Mouse (Mus musculus): ENCODE measurements at regions not wholly inside any gene's neighbourhood (a gene's known extent, or its start where the extent isn't known, plus 50 kb on each side); places are given as distances from the start of the nearest gene placed in this dataset.
A peak's percentile ranks its signal among the peaks of the same experiment; 100 is the strongest.

DNA sequence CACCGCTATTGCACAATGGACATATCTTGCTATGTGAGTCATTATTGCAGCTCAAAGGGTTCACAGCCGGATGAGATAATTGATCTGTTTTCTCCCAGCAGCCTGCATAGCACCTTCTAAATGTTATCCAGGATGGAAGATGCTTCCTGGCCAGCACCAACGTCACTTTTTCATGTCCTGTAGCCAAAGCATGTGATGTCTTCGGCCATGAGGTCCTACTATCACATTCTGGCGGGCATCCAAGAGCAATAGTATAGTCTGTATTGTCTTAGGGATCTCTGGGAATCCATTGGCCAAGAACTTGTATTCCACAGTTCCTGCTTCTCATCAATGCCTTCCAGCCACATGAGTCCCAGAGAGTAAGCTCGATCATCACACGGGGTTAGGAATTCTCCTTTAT is 70.6 kb downstream of the Npy start:
- DNase-seq (ENCODE audit: low spot score), result no peak

DNA sequence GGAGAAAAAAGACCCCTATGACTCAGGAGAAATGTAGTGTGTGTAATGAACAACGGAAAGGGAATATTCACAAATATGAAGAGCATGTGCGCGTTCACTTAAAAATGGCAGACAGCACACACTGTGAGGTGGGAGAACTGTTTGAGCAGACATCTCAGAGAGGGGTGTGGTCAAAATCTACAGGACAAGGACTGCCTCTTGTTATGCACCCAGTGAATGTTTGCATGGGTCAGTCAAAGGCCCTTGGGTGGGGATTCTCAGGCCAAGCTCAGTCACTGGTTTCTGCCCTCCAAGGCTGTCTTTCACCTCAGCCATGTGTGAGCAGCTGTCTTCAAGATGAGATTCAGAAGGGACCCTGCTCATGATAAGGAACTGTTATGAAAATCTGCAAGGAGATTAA is 76.6 kb downstream of the Npy start:
- DNase-seq (ENCODE audit: low spot score), result no peak

DNA sequence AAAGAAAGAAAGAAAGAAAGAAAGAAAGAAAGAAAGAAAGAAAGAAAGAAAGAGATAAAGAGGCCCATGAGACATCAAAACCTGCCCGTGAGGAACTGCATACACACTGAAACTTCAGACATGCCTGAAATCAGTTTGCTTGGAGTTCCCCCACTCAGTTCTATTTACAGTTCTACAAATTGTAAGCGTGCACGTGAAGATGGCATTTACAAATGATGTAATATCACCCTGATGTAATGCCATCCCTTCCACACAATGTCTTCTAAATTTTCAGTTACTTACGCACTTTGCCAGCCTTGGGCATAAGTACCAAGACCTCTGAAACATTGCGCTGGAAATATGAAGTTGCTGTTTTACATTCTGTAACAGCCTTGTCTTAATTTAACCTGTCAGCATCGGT is 79.0 kb downstream of the Npy start:
- DNase-seq (ENCODE audit: low spot score), result no peak

DNA sequence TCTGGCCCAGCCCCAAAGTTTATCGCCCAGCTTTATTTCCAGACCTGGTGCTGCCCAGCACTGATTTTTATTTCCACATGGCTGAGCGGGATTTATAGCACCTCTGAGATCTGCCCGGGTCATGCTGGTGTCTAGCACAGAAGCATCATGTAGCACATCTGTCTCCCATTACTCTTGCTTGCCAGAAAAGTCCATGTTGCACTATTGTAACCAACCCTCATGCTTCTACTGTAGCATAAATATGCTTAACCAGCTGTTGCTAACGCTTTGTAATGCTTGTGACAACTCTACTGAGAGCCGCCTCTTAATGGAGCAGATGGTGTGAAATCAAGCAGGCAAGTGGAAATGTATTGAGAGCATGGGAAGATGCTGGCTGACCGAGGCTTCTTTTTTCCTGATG is 81.5 kb downstream of the Npy start:
- DNase-seq (ENCODE audit: low spot score), result no peak

DNA sequence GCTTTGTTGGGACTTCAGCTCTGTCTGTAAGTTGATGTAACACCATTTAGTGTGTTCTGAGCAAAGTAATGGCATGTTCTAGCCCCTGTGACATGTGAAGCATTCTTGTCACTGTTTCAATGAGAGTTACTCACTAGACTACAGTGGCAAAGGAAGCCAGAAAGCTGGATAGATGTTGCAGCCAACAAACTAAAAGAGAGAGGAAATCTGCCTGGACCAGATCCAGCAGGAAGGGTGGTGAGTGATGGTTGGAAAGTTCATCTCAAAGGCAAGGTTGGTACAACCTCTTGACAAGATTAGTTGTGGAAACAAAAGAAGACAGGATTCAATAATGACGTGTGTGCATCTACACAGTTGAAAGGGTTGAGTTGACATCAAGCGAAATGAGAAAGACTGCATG is 83.9 kb downstream of the Npy start:
- no peak for DNase-seq (ENCODE audit: low spot score)

DNA sequence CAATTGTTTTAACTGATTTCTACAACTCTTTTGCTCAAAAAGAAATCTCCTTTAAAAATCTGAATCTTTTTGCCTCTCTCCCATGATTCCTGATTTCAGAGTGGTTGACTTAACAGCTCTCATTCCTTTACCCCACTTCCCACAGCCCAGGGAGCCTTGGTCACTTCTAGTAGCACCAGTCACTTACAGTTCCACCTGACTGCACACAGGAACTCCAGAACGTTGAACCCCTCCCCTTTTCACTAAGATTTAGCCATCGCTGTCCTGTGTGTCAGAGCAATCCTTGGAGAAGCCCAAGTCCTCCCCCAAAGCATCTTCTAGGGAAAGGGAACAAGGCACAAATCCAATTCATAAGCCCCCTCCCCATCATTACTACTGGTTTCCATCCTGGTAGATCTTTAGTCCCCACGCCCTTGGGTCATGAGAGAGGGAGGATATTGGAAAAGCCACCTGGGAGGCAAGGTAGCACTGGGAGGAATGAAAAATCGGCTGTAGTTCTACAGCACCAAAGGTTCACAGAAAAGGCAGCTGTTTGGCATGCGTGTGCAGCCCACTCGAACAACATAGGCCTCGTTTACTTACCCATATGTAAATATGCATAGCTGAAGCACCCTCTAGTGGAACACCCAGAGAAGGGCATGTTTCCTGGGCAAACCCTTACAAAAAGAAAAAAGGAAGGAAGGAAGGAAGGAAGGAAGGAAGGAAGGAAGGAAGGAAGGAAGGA is 96.7 kb downstream of the Npy start:
- no peak for DNase-seq (ENCODE audit: low spot score)

DNA sequence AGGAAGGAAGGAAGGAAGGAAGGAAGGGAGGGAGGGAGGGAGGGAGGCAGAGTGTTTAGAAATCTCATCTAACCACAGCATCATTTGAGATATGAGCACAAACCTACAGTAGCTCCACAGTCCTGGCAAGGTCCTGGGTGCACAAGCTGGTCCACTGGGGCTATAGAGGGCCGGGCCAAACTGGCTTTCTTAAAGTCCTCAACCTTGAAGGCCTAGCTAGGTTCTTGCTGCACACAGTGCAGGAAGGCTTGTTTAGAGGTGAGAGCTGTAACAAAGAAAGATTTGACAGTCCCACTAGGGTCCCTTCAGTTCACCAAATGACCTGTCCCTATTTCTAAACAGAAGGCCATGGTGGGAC is 97.3 kb downstream of the Npy start:
- DNase-seq (ENCODE audit: low spot score), result no peak

DNA sequence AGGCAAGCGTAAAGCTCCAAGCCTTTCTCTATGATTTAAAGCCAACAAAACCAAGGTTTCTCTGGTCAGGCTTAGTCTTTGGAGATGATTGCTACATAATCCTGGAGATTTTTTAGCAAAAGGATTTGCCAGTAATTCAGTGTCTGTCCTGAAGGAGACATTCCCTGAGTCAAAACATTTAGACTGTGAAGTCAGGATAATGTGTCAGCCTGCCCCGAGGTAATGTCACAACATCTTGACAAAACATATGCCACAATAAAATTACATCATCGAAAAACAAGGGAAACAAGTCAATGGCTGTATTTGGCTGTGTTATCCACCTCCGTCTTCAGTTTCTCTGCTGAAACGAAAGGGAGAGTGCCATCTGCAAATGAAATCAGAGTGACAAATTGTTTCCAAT is 101.8 kb downstream of the Npy start:
- no peak for DNase-seq (ENCODE audit: low spot score)

DNA sequence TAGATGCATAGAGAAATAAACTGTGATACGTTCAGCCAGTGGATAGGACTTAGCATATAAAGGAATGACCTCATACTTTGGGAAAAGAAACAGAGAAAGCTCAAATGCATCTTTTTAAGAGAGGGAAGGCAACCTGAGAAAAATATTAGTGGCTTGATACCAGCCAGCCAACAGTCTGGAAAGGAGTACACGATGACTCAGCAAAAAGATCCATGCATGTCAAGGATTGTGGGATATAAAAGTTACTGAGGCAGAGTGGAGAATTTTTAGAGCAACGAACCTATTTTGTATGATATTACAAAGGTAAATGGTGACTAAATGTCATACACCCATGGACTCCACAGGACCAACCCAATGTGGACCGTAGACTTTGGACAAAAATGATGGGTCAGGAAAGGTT is 105.6 kb downstream of the Npy start:
- no peak for DNase-seq (ENCODE audit: low spot score)

DNA sequence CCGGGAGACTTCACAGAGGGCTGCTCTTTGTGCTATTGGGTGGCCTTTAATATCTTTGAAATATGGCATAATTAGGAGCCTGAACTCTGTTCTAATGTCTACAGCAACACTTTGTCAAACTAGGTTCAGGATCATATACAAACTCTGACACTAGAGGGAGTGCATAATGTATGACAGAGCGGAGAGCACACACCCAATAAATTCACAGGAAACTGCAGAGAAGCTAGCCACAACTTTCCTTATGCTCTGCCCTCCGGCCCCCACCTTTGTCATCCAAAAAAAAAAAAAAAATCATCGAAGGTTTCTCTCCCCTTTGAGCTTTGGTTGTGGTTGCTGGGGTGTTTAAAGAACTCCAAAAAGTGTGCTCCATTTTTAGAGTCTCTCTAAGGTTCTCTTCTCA is 107.6 kb downstream of the Npy start:
- DNase-seq (ENCODE audit: low spot score), result peak; percentile 6

DNA sequence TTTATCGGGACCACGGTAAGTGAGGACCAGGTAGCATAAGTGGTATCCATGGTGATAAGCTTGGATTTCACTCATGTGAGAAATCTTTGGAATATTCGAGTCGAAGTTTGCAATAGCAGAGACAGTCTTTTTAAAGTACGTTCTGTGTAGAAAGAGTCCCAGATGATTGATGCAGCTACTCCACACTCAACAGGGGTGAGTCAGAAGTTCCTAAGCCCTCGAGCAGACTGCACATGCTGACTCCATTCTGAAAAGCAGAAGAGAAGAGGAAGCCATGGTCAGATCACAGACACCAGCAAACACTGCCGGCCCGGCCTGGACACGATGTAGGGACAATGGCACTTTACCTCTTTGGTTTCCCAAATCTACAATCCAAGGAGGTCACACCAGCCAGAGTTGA is 120.6 kb downstream of the Npy start:
- DNase-seq (ENCODE audit: low spot score), result no peak

DNA sequence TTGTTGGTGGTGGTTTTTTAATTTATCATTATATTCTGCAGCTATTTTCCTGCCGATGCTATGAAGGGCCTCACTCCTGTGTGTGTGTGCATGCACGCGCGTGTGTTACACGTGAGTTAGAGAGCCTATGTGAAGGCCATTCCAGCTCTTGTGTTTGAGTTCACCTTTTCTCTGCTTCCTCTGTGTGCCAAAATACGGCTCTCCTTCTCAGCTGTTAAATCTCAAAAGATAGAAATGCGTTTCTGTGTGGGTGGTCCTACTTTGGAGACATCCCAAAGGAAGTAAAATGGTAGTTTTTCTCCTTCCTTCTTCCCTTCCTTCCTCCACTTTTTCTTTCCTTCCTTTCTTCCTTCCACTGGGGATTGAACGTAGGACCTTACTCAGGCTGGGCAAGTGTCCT is 136.4 kb downstream of the Npy start:
- no peak for DNase-seq (ENCODE audit: low spot score)

DNA sequence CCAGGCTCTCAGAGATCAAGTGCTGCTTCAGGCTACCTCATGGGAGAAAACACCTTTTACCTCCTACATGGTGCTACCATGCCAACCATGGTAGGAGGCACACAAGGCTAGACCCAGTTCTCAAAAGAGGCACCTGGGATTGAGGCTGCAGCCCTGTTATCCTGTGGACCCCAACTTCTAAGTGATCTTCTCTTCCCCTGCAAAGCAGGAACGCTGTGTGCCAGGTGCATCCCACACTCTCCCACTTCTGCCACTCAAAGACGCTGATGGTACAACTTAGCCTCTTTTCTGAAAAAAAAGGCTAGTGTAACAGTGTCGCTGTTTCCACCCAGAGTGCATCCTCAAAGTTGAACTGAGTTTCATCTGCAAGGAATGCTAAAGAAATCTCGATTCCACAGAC is 138.7 kb downstream of the Npy start:
- no peak for DNase-seq (ENCODE audit: low spot score)

DNA sequence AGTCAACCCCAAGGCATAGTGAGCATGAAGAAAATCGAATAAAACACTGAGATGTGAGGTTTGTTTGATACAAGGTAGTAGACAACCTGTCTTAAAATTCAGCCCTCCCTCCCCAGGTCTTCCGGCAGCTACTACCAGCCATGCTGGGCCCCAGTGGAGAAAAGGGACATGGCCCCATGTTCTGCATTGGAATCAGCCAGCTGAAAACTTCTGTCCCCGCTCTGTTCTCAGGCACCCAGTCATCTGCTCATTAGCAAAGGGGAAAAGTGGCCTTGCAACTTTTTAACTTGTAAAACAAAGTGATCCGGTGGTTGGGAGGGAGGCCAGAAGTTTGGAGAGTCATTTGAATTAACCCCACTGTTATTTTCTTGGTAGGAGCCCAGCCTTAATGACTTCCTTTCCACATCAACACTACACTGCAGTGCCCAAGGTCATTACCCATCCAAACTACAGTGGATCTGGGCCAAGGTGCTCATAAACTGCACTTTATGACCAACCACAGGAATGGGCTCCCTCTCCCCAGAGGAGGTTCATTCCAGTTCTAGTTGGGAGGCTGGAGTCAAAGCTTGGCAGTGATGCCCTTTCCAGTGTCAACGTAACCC is 143.5 kb downstream of the Npy start:
- DNase-seq (ENCODE audit: low spot score), result no peak

DNA sequence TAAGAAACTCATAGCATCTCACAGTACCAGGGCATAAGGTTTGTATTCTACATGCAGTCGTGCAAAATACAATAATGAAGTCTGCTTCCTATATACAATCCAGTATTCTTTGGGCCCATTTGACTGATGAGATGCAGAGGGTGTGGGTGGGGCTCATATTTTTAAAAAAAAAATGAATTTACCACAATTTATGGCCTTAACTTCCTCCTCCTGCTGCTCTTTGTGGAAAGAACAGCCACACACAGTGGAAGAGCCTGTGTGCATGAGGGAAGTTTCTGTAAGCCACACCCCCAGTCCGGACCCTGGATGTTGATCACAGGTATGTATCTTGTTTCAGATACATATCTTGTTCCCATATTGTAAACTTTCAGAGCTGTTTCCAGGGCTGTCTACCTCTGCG is 143.5 kb upstream of the Mpp6 start:
- no peak for DNase-seq (ENCODE audit: low spot score)

DNA sequence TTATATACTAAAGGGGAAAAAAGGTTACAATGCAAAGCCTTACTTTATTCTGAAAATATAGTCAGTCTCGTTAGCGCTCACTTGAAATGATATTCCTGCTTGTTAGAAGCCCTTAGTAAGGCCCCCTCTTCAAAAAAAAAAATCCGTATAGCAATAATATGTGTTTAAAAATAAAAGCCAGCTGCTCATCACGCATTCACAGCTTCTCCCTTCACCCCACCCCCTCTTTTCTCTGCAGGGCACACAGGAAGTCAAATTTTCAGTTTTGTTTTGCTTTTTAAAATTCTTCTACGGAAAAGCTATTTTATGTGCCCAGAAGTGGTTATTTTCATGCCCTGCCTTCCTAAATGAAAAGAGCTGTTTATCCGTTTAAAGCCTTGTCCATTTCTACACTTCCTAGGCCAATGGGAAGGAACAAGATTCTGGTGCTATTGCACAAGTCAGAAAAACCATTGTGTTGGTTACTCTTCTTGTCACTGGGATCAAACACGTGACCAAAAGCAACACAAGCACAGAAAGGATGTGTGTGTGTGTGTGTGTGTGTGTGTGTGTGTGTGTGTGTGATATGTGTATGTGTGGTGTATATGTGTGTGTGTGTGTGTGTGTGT is 136.7 kb upstream of the Mpp6 start:
- DNase-seq (ENCODE audit: low spot score), result peak; percentile 2

DNA sequence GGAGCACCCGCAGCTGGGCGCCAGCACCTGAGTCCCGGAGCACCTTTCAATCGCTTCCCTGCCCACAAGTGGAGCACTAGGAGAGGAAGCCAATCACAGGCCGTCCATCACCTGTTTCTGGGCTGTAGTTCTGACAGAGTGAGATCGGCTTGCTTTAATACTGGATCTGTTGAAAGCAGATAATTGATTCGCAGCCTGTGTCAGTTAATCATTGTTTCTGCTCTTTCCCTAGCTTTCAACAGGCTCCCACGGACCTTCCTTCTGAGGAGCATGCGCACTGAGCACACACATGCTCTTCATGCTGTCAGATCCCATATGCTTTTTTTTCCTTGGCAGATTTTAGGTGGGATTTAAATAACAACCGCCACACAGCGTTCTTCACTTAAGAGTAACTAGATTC is 132.3 kb upstream of the Mpp6 start:
- no peak for DNase-seq (ENCODE audit: low spot score)

DNA sequence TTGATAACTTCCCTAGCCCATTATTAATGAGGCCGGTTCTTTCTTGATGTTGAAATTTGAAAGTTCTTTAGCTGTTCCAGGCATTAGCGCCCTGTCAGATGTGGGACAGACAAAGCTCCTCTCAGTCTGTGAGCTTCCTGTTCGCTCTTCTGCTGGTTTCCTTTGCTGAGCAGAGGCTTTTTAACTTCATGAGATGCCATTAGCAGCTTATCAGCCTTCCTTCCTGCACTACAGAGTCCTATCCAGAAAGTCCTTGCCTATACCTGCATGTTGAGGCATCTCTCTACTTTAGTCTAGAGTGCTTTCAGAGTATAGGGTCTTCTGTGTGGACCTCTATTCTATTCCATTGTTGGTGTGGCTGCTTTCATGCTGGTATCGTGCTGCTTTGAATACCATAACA is 126.3 kb upstream of the Mpp6 start:
- DNase-seq (ENCODE audit: low spot score), result no peak

DNA sequence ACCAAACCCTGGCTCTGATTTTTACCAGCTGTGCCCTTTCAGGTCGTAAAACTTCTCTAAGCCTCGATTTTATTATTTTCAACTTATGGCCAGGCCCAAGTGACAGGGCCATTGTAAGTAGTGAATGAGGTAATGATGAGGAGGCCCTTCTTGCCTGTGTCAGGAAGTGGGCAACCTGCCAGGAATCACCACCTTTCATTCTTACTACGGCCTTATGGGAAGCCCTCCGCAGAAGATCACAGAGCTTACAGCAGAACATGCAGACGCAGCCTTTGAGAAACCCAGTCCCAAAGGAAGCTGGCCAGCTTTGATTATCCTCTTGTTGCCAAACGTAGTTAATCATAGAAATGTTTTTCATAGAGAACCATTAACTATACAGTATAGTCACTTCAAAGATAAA is 124.9 kb upstream of the Mpp6 start:
- no peak for DNase-seq (ENCODE audit: low spot score)

DNA sequence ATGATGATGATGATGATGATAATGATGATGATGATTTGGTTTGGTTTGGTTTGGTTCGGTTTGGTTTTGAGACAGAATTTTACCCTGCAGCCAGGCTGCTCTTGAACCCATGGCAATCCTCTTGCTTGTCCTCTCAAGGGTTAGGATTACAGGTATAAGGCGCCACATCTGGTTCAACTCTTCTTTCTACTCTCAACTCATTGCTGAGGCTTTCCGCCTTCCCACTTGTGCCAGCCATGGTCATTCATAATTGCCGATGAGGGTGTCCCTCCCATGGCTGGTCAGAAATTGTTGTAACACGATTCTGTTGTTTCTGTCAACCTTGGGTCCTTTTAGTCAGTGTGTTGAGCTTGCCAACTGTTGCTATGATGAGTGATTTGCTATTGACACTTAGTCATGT is 122.9 kb upstream of the Mpp6 start:
- DNase-seq (ENCODE audit: low spot score), result no peak

DNA sequence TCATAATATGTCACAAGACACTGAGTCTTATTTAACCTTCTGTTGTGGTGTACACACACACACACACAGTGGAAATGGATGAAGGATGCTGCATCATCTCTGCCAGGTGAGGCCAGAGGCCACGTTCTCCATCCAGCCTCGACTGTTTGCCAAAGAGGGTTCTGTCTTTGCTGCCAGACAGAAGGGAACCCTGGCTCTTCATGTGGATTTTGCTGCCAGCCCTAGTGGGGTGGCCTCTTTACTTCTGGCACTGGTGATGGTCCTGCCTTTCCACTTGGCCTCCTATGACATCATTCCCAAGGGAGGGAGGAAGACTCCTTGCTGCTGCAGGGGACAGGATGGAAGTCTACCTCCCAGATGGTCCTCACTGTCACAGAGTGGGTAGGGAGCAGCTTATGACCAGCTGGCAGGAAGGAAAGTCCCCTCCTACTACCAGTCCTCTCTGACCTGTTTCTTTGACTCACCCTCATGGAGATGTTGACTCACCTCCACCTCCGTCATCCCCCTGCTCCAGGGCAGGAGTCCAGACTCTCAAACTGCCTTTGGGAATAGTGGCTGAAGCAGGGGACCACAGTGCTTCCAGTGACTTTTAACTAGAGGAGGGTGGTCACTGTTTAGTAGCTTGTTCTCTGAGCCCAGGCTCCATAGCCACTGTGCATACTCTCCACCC is 122.4 kb upstream of the Mpp6 start:
- DNase-seq (ENCODE audit: low spot score), result no peak

DNA sequence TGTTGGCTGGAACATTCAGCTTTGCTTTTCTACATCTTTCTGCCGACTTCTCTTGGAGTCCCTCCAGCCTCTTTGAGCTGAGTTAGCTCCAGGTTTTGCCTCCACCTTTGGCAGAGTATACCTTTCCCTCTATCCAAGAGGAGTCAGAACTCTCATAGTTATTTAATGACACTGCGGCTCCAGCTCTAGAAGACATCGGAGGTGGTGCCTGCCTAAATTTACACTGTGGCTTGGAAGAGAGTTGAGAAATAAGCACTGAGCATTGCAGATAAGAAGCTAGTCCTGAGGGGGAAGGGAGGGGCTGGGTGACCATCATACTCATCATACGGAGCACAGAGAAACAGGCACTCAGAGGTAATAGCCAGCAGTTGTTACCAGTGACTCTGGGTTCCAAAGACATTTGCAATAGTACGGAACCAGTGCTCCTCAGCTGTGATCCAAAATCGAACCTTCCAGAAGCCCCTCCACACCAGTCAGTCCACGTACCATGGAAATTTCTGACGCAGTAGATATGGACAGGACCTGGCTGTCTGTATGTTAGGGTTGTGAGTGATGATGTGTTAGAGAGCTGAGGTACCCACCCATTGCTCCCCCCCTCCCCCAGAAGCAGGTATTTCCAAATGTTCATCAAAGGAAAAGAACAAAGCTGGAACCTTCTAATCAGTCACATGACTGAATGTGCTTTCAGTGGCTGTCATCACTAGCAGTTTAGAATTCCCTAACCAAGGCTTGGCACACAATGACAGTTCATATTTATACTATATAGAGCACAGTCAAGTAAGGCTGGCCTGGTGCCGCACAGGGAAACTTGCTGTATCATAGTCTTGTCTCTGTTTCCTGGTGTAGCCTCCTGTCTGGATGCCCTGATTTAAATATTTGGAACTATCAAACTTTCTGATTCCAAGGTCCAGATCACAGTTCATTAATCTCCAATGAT is 120.2 kb upstream of the Mpp6 start:
- DNase-seq (ENCODE audit: low spot score), result no peak

DNA sequence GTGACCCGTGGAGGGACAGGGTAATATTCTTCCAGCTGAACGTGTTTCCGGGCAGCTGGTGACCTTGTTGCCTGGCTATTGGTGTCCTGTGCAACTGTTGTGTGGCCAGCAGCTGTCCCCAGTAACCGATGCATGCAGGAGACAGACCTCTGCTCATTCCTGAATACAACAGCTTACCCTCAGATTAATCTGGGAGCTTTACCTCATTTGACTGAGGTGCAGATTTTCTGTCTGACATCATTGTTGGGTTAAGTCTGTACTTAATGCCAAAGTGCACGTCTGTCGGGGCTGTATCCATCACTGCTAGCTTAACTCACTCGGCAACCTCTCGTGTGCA is 119.6 kb upstream of the Mpp6 start:
- DNase-seq (ENCODE audit: low spot score), result no peak
